Mouse (Mus musculus) mesoderm, embryonic 11.5 days (tissue): ENCODE measurements at regions not wholly inside any gene's neighbourhood (a gene's known extent, or its start where the extent isn't known, plus 50 kb on each side); places are given as distances from the start of the nearest gene placed in this dataset.

Experiments
- DNase-seq: peaks from one replicate; pipeline ENCODE4 v3.0.0-alpha.2; 2012; ENCODE audit warnings: low read depth, low spot score

DNA sequence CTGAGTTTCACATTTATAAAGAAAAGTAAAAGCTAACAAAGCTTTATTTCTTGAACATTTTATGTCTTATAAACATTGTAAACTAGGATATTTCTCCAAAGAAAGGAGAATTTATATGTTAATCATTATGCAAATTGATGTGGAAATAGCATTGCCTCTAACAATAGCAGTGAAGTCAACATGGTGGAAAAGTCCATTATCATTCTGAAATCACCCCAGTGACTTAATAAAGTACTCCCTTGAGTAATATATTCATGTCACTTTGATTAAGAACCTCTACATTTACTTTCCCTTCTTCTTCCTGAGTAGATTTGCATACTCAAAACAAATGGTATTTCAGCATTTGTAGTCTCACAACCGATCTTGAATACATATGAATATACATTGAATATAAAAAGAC lies 676.7 kb upstream of the Edil3 start:
- peak; percentile 9 for DNase-seq

DNA sequence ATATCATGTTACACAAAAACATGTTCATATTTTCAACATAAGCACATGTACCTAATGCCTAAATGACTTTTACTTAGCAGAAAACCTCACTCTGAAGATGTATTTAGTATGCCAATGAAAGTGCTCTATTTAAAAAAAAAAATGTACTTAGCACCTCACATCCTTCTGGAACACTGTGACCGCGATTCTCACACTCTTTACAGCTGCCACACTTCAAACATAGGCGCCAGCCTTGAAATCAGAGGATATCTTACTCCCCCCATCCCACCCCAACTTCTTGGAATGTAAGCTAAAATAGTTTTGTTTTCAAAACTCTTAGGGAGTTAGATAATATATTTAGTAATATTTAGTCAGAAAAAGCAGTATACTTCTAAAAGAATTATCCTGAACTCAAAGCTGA lies 634.7 kb upstream of the Edil3 start:
- no peak for DNase-seq

DNA sequence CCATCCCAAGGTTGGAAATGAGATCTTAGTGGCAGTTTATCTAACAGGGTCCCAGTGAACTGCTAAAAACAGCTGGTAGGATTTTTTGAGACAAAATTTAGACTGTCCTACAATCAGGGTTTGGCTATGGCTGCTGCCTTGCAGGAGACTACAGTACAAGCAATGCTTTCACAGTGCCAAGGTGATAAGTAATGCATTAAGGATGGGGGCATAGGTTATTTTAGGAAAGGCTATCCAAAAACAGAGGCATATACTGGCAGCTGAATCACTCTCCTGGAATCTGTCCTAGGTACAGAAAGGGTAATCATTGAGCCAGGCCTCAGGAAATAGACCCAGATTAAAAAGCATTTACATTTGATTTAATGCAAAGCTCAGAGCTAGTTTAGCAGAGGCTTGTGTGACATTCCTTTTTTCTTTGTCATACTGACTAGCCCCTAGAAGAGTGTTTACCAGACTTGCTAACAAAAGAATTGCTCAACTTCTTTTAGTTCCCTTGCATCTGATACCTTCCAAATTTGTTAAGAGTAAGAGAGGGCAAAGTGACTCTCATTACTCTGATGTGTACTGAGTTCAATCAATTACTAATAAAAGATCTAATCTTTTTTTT lies 619.5 kb upstream of the Edil3 start:
- no peak for DNase-seq

DNA sequence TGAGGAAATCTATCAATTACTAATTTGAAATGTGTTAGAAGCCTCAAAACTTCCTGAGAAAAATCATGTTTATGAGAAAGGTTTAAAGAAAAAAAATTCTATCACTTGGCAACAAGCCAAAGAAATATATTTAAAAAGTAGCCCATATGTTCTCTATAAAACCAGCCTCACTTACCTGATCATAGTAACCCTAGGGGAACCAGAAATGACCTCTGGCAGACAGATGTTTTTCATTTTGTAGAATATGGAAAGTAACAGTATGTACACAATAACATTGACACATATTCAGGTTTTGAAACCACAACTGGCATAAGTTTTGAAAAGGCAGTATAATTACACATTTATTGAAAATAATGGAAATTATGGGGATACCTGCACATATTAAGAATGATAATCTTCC lies 580.8 kb upstream of the Edil3 start:
- no peak for DNase-seq
